9 mouse cellular contexts compared by ENCODE assay signal in the genomic region with DNA sequence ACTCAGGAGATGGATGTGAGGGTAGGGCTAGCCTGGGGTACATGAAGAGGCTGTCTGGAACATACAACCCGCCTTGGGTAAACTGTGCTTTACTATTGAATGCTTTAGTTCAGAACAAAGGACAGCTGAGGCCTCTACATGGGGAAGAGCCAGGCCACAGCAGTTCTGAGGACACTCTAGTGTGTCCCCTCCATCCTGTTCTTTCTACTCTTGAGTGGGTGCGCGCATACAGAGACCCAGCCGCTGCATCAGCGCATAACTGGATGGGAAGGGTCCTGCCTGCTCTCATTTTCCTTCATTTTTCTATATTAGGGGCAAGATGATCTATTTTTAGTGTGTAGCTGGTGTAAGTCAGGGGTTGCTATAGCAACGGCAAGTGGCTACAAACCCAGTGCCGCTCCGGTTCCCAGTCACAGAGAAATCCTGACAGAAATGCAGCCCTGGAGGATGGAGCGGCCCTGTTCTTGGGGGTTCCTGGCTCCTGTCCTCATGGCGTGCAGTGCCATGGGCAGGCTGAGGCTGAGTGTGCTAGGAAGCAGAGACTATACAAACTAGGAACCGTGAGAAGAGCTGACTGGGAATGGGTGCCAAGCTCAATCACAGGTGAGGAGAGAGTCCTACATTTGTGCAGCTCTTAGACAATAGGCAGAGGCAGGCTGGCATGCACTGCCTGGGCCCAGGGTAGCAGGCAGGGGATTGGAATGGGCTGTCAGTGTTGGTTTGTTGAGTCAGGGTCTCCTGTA.
DNase-seq lines count a peak whose midpoint lies in the region; TF ChIP-seq lines count a peak whose summit lies in the region.
"Had no signal": no experiment of that assay in that cellular context is flagged by ENCODE, and none has a peak within 500 bp of the region (broad histone marks: within the 10 kb centered on the region; RNA-seq: fewer than 3 reads in every experiment).

No protein-coding gene starts in this region.

- no peak for TF ChIP-seq CTCF in gastrocnemius, adult 2 months (IDR thresholded peaks at IDR 0.05)

- intact Hi-C loops in gastrocnemius, adult 2 months (cut with DNase I), result no loop called here
- intact Hi-C loops in gastrocnemius, postnatal 14 days (cut with DNase I; ENCODE audit: low total_unique reads), result no loop called here
- intact Hi-C loops in heart, postnatal 10 days (cut with DNase I), result no loop called here
- intact Hi-C loops in left cerebral cortex, postnatal 25 days (cut with DNase I), result loop anchor here (5.0 kb wide), 2 partner anchors 78 to 143 kb away; partner anchors contain the start of gene Rheb

- H3K27ac ChIP-seq in gastrocnemius, adult 2 months, result peak overlapping the region; percentile 2; the same call in 1 of the 2 replicates
- H3K27ac ChIP-seq: liver, embryonic 14.5 days had no signal

- DNase-seq in gastrocnemius, adult 2 months, result no peak
- DNase-seq in gastrocnemius, postnatal 14 days, result no peak
- peak; percentile 69 to 77 for DNase-seq in cerebellum, postnatal 14 days
- DNase-seq in heart, postnatal 10 days, result peak; percentile 60 to 63
- peak; percentile 81 to 90 for DNase-seq in left cerebral cortex, postnatal 25 days (ENCODE audit: low spot score in 2 of 2)
- peak; percentile 87 for DNase-seq in telencephalon, adult 2 months (ENCODE audit: low read depth, low spot score)
- no peak for DNase-seq in B cell, adult 2 months
- no peak for DNase-seq in urinary bladder, postnatal 4 days (ENCODE audit: low spot score in 2 of 2)

- H3K4me3 ChIP-seq in gastrocnemius, adult 2 months, result peak overlapping the region; percentile 6; the same call in 1 of the 2 replicates

Comparison
In these comparisons a context has a peak if more than half of its experiments do, and no peak if none do; other contexts are left out.
1. DNase-seq: peak in cerebellum, postnatal 14 days (2 of 2), heart, postnatal 10 days (2 of 2), left cerebral cortex, postnatal 25 days (2 of 2) and telencephalon, adult 2 months (single experiment); none in gastrocnemius, adult 2 months (single experiment), gastrocnemius, postnatal 14 days (single experiment), B cell, adult 2 months (0 of 2) and urinary bladder, postnatal 4 days (0 of 2).